Mouse (Mus musculus): ENCODE data around the gene Mindy4. TPM values are rescaled to one million over a fixed set of nuclear protein-coding genes. Genes with fewer than 3 reads are reported as not detected.

Gene Mindy4
- total RNA-seq, 2 experiments from 2014 or later, result 9.7 to 9.9 TPM

- DNase-seq (ENCODE audit: low spot score in 2 of 2), result no peak
Measured at GRCm38 (mm10) chr6:55337242-55337641, 134.1 kb downstream of the Mindy4 start.

- no peak for DNase-seq (ENCODE audit: low spot score in 2 of 2)
Measured at GRCm38 (mm10) chr6:55338077-55338476, 134.9 kb downstream of the Mindy4 start.

GRCm38 (mm10) chr6:55338934-55339825 lies 136.0 kb downstream of the Mindy4 start:
- no peak for DNase-seq (ENCODE audit: low spot score in 2 of 2)

GRCm38 (mm10) chr6:55341688-55342087 lies 138.5 kb downstream of the Mindy4 start:
- DNase-seq (ENCODE audit: low spot score in 2 of 2), result no peak

- no peak for DNase-seq (ENCODE audit: low spot score in 2 of 2)
Measured at GRCm38 (mm10) chr6:55342328-55342727, 139.1 kb downstream of the Mindy4 start.

- DNase-seq (ENCODE audit: low spot score in 2 of 2), result no peak
Measured at GRCm38 (mm10) chr6:55343446-55343845, 140.3 kb downstream of the Mindy4 start.

GRCm38 (mm10) chr6:55344291-55345016 lies 141.3 kb downstream of the Mindy4 start:
- no peak for DNase-seq (ENCODE audit: low spot score in 2 of 2)

GRCm38 (mm10) chr6:55345264-55345663 lies 142.1 kb downstream of the Mindy4 start:
- DNase-seq (ENCODE audit: low spot score in 2 of 2), result no peak

- DNase-seq (ENCODE audit: low spot score in 2 of 2), result no peak
Measured at GRCm38 (mm10) chr6:55346491-55346890, 143.3 kb downstream of the Mindy4 start.

GRCm38 (mm10) chr6:55347711-55348571 lies 144.8 kb downstream of the Mindy4 start:
- DNase-seq (ENCODE audit: low spot score in 2 of 2), result no peak

- no peak for DNase-seq (ENCODE audit: low spot score in 2 of 2)
Measured at GRCm38 (mm10) chr6:55349231-55349630, 146.0 kb downstream of the Mindy4 start.

GRCm38 (mm10) chr6:55350383-55350952 lies 147.3 kb downstream of the Mindy4 start:
- DNase-seq (ENCODE audit: low spot score in 2 of 2), result no peak

GRCm38 (mm10) chr6:55351712-55352111 lies 148.5 kb downstream of the Mindy4 start:
- no peak for DNase-seq (ENCODE audit: low spot score in 2 of 2)

- DNase-seq (ENCODE audit: low spot score in 2 of 2), result no peak
Measured at GRCm38 (mm10) chr6:55353711-55354445, 150.7 kb downstream of the Mindy4 start.

- DNase-seq (ENCODE audit: low spot score in 2 of 2), result no peak
Measured at GRCm38 (mm10) chr6:55354456-55355117, 151.4 kb downstream of the Mindy4 start.

- DNase-seq (ENCODE audit: low spot score in 2 of 2), result no peak
Measured at GRCm38 (mm10) chr6:55355575-55355974, 152.4 kb downstream of the Mindy4 start.

GRCm38 (mm10) chr6:55356017-55356703 lies 153.0 kb downstream of the Mindy4 start:
- no peak for DNase-seq (ENCODE audit: low spot score in 2 of 2)

- no peak for DNase-seq (ENCODE audit: low spot score in 2 of 2)
Measured at GRCm38 (mm10) chr6:55356976-55357635, 153.9 kb downstream of the Mindy4 start.

GRCm38 (mm10) chr6:55357636-55358031 lies 154.5 kb downstream of the Mindy4 start:
- DNase-seq (ENCODE audit: low spot score in 2 of 2), result no peak

All from adrenal gland, postnatal 4 days (tissue).